Mouse (Mus musculus): ENCODE results near the gene Cyb561d1. TPM values are rescaled to one million over a fixed set of nuclear protein-coding genes. Genes with fewer than 3 reads are reported as not detected.

Cyb561d1 gene
- polyA plus RNA-seq, 1 experiment from 2014 or later = 1.7 TPM

- no peaks in the 10 kb centered on the region for H3K9me3 ChIP-seq
- ATAC-seq (ENCODE audit: insufficient number of reproducible peaks, insufficient read depth, low FRiP score, low TSS enrichment, low read depth) = no peak
- H3K4me1 ChIP-seq (replicated peaks) = peaks cover 49% of the 10 kb centered on the region
- H3K9ac ChIP-seq (replicated peaks) = no peak overlapping the region
- no peaks in the 10 kb centered on the region for H3K36me3 ChIP-seq
- H3K27me3 ChIP-seq = no peaks in the 10 kb centered on the region
- H3K27ac ChIP-seq = peak overlapping the region; percentile 85; the same call in 1 of the 2 replicates
- 27% methylated on average over 9 of the region's 9 CpGs for WGBS
- H3K4me3 ChIP-seq (replicated peaks) = no peak overlapping the region
- peak overlapping the region; percentile 37 for H3K4me2 ChIP-seq
Observed at GRCm38 (mm10) chr3:108164807-108165206, 36.2 kb downstream of the Cyb561d1 start.

GRCm38 (mm10) chr3:108164091-108164490, 36.9 kb downstream of the Cyb561d1 start:
- peaks cover 44% of the 10 kb centered on the region for H3K4me1 ChIP-seq (replicated peaks)
- H3K4me2 ChIP-seq = no peak overlapping the region
- H3K9me3 ChIP-seq = no peaks in the 10 kb centered on the region
- no peaks in the 10 kb centered on the region for H3K36me3 ChIP-seq
- WGBS = 64% methylated on average over 5 of the region's 5 CpGs
- H3K27me3 ChIP-seq = no peaks in the 10 kb centered on the region
- H3K27ac ChIP-seq = no peak overlapping the region
- ATAC-seq (ENCODE audit: insufficient number of reproducible peaks, insufficient read depth, low FRiP score, low TSS enrichment, low read depth) = no peak
- H3K9ac ChIP-seq (replicated peaks) = no peak overlapping the region
- no peak overlapping the region for H3K4me3 ChIP-seq (replicated peaks)

GRCm38 (mm10) chr3:108158383-108159037, 42.5 kb downstream of the Cyb561d1 start:
- Histone ChIP-seq H3K4me3 (replicated peaks) (no peak overlapping the region), H3K9ac (replicated peaks) (no peak overlapping the region; the same call in 1 of the 2 replicates), H3K27ac (no peak overlapping the region), H3K9me3 (no peaks in the 10 kb centered on the region), H3K27me3 (no peaks in the 10 kb centered on the region), H3K4me2 (no peak overlapping the region), H3K4me1 (replicated peaks) (no peaks in the 10 kb centered on the region), H3K36me3 (no peaks in the 10 kb centered on the region)
- no peak for ATAC-seq (ENCODE audit: insufficient number of reproducible peaks, insufficient read depth, low FRiP score, low TSS enrichment, low read depth)
- 66% methylated on average over 9 of the region's 9 CpGs for WGBS

GRCm38 (mm10) chr3:108154656-108155055, 46.4 kb downstream of the Cyb561d1 start, which contains the start of gene Gpr61:
TSS of gene Gpr61 (minus strand) at chr3:108154882.
- Histone ChIP-seq H3K4me2 (no peak within 1 kb of the TSS), H3K27ac (no peak within 1 kb of the TSS), H3K27me3 (no peaks in the 10 kb centered on the region), H3K4me3 (replicated peaks) (no peak within 1 kb of the TSS), H3K9ac (replicated peaks) (no peak within 1 kb of the TSS; the same call in 1 of the 2 replicates), H3K9me3 (no peaks in the 10 kb centered on the region), H3K4me1 (replicated peaks) (no peaks in the 10 kb centered on the region), H3K36me3 (no peaks in the 10 kb centered on the region)
- 44% methylated on average over 4 of the region's 4 CpGs for WGBS
- no peak for ATAC-seq (ENCODE audit: insufficient number of reproducible peaks, insufficient read depth, low FRiP score, low TSS enrichment, low read depth)

DNA sequence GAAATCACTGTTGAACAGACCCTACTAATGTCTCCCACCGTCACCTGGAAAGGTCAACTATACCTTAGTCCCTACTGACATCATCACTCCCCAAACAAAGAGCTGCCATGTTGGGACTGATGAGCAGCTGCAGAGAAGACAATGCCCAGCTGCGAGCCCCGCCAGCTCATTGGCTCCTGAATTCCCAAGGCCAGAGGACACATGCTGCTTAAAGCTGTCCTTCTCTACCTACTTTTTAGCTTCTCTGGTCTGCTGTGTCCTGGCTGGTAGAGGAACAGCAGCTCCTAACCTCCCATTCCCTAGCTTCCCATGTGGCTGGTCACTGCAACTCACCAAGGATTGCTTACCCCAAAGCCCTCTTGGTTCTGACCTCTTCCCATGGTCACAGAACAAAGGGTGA, 48.7 kb downstream of the Cyb561d1 start:
- Histone ChIP-seq H3K4me1 (replicated peaks) (no peaks in the 10 kb centered on the region), H3K36me3 (no peaks in the 10 kb centered on the region), H3K4me3 (replicated peaks) (no peak overlapping the region), H3K27ac (no peak overlapping the region), H3K9ac (replicated peaks) (no peak overlapping the region), H3K27me3 (no peaks in the 10 kb centered on the region), H3K4me2 (no peak overlapping the region), H3K9me3 (no peaks in the 10 kb centered on the region)
- ATAC-seq (ENCODE audit: insufficient number of reproducible peaks, insufficient read depth, low FRiP score, low TSS enrichment, low read depth) = no peak
- WGBS = 94% methylated on average over 3 of the region's 3 CpGs

DNA sequence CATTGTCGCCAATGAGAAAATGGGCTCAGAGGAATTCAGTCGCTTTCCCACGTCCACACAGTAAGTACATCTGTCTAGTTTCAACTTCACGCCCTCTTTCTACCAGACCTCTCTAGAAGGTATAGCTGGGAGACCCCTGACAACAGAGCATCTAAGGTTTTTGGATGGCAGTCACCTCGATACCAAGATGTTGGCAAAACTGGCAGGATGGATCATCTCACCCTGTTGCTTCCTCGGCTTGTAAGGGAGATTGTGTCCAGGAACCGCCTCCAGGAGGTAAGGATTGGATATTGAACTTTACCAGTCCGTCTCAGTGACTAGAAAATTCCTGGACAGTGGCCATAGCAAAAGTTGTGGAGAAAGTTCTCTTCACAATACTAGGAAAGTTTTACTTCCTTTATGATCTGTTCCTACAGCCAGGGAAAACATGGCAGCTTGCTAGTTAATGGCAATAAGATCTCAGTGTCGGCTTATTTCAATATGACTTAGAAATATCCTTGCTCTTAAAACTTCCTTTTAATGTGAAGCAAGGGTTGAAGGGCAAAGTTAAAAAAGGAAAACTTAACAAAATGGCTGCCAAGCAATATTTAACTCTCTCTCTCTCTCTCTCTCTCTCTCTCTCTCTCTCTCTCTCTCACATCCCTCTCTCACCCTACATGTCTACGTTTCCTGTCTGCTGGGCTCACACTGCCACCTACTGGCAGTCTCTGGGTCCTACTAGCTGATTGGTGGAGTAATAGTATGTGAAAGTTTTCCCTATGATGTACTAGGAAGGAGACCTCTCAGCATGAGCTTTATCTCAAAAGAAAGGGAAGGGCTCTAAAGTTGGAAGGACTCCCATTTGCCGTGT, 53.4 kb downstream of the Cyb561d1 start:
- Histone ChIP-seq H3K4me3 (replicated peaks) (no peak overlapping the region), H3K4me2 (no peak overlapping the region), H3K27ac (no peak overlapping the region), H3K27me3 (no peaks in the 10 kb centered on the region), H3K9ac (replicated peaks) (no peak overlapping the region), H3K9me3 (no peaks in the 10 kb centered on the region), H3K4me1 (replicated peaks) (peaks cover 14% of the 10 kb centered on the region), H3K36me3 (no peaks in the 10 kb centered on the region)
- 70% methylated on average over 11 of the region's 11 CpGs for WGBS
- ATAC-seq (ENCODE audit: insufficient number of reproducible peaks, insufficient read depth, low FRiP score, low TSS enrichment, low read depth) = peak; percentile 53; the same call in 1 of the 2 replicates

- Histone ChIP-seq H3K4me2 (peak overlapping the region; percentile 67), H3K4me1 (replicated peaks) (peaks cover 14% of the 10 kb centered on the region), H3K9me3 (no peaks in the 10 kb centered on the region), H3K36me3 (no peaks in the 10 kb centered on the region), H3K27me3 (no peaks in the 10 kb centered on the region), H3K27ac (0 out of 2 replicates have a peak overlapping the region, but pooled peaks have one; percentile 93), H3K9ac (replicated peaks) (peak overlapping the region; percentile 89), H3K4me3 (replicated peaks) (peak overlapping the region; percentile 80)
- ATAC-seq (ENCODE audit: insufficient number of reproducible peaks, insufficient read depth, low FRiP score, low TSS enrichment, low read depth) = no peak
- WGBS = 56% methylated on average over 5 of the region's 5 CpGs
Observed at GRCm38 (mm10) chr3:108146671-108147070, 54.3 kb downstream of the Cyb561d1 start.

Other genes starting within 250 kb of the Cyb561d1 start
- gene Gstm3, start 231.9 kb downstream of the Cyb561d1 start, polyA plus RNA-seq (2016; fragmentation: Nextera tagmentation; extraction: Ambion mirVana) = not detected in 2 replicates
- gene Gstm2, start 214.8 kb downstream of the Cyb561d1 start, polyA plus RNA-seq (2016; fragmentation: Nextera tagmentation; extraction: Ambion mirVana) = 34.0 and 37.4 TPM in 2 replicates
- 38.3 and 38.9 TPM in 2 replicates for gene Gstm1, start 183.2 kb downstream of the Cyb561d1 start, polyA plus RNA-seq (2016; fragmentation: Nextera tagmentation; extraction: Ambion mirVana)
- gene Gstm4, start 156.3 kb downstream of the Cyb561d1 start, polyA plus RNA-seq (2016; fragmentation: Nextera tagmentation; extraction: Ambion mirVana) = 16.3 and 17.4 TPM in 2 replicates
- 51.5 and 51.7 TPM in 2 replicates for gene Ampd2, start 114.6 kb downstream of the Cyb561d1 start, polyA plus RNA-seq (2016; fragmentation: Nextera tagmentation; extraction: Ambion mirVana)
- gene Gnat2, start 108.4 kb downstream of the Cyb561d1 start, polyA plus RNA-seq (2016; fragmentation: Nextera tagmentation; extraction: Ambion mirVana) = 0.55 and 0.69 TPM in 2 replicates
- gene Gnai3, start 55.1 kb downstream of the Cyb561d1 start, polyA plus RNA-seq (2016; fragmentation: Nextera tagmentation; extraction: Ambion mirVana) = 192 and 199 TPM in 2 replicates
- 0.05 and 0.10 TPM in 2 replicates for gene Gpr61, start 46.3 kb downstream of the Cyb561d1 start, polyA plus RNA-seq (2016; fragmentation: Nextera tagmentation; extraction: Ambion mirVana)
- gene Amigo1, start 14.9 kb downstream of the Cyb561d1 start, polyA plus RNA-seq (2016; fragmentation: Nextera tagmentation; extraction: Ambion mirVana) = 4.4 and 5.8 TPM in 2 replicates
- gene Atxn7l2, start 9.7 kb upstream of the Cyb561d1 start, polyA plus RNA-seq (2016; fragmentation: Nextera tagmentation; extraction: Ambion mirVana) = 25.2 and 26.0 TPM in 2 replicates
- 0.64 and 0.87 TPM in 2 replicates for gene Sypl2, start 25.4 kb upstream of the Cyb561d1 start, polyA plus RNA-seq (2016; fragmentation: Nextera tagmentation; extraction: Ambion mirVana)
- 297 and 302 TPM in 2 replicates for gene Psma5, start 55.7 kb upstream of the Cyb561d1 start, polyA plus RNA-seq (2016; fragmentation: Nextera tagmentation; extraction: Ambion mirVana)
- 14.7 and 16.2 TPM in 2 replicates for gene Sort1, start 82.9 kb upstream of the Cyb561d1 start, polyA plus RNA-seq (2016; fragmentation: Nextera tagmentation; extraction: Ambion mirVana)
- not detected in 2 replicates for gene Mybphl, start 163.7 kb upstream of the Cyb561d1 start, polyA plus RNA-seq (2016; fragmentation: Nextera tagmentation; extraction: Ambion mirVana)
- gene Psrc1, start 182.6 kb upstream of the Cyb561d1 start, polyA plus RNA-seq (2016; fragmentation: Nextera tagmentation; extraction: Ambion mirVana) = 78.1 and 83.5 TPM in 2 replicates
- gene Celsr2, start 214.3 kb upstream of the Cyb561d1 start, polyA plus RNA-seq (2016; fragmentation: Nextera tagmentation; extraction: Ambion mirVana) = 4.4 and 6.3 TPM in 2 replicates
- gene Sars, start 244.0 kb upstream of the Cyb561d1 start, polyA plus RNA-seq (2016; fragmentation: Nextera tagmentation; extraction: Ambion mirVana) = 119 and 127 TPM in 2 replicates

Data from limb, embryonic 12.5 days (tissue).